Mouse (Mus musculus) NIH3T3 (cell line): ENCODE measurements at regions not wholly inside any gene's neighbourhood (a gene's known extent, or its start where the extent isn't known, plus 50 kb on each side); places are given as distances from the start of the nearest gene placed in this dataset.
"Not testable (repeated sequence)": the region's sequence is repeated elsewhere in the genome, so short reads cannot be mapped to it uniquely, and the experiment has no call there.

ENCODE experiments used
- DNase-seq: peaks from one replicate; pipeline ENCODE4 v3.0.0-alpha.2; 2012; ENCODE audit warnings: low read depth

DNA sequence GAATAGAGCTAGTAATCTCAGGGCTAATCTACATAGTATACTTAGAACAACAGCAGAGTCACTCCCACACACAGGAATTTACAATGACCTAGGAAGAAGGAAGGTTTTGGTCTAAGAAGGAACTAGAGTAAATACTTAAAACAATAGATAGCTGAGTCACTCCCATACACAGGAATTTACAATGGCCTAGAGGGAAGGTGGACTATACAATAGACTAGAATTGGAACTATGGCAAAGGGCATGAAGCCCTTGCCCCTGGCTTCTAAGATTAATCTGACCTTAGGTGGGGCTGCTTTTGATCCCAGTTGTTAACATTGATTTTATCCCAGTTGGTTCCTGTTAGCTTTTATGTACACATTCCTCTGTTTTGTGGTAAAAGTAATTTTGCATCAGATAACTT, 427.8 kb upstream of the Clint1 start:
- not testable (repeated sequence) for DNase-seq

DNA sequence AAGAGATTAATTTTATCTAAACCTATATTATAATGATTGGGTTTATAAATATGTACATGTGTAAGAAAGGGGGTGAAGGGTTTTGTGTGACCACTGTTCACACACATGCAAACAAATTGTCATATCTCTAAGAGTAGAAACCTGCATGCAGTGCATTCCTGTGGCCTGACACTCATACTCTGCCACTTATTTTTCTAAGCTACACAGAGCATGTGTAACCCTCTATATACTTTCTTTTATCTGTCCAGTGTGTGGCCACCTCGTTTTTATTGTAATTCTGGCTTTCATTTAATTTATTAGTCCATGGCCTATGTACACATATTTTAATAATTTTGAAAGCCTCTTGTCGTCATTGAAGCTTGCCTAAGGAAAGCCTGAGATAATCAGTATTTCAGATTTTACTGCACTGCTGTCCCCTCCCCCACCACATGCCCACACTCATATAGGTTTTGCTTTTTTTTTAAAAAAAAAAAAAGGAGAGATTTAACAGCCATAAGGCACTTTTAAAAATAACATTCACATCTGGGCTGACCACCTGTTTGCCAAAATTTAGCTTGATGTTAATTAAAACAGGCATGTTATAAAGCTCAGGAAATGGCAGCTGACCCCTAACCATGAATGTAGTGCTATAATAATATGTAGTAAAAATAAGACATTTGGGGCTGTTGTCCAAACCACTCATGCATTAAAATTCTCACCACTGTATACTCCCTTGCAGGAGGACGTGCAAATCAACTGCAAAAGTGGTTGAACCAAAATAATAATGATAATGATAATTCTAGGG, 410.7 kb upstream of the Clint1 start:
- DNase-seq: no peak

DNA sequence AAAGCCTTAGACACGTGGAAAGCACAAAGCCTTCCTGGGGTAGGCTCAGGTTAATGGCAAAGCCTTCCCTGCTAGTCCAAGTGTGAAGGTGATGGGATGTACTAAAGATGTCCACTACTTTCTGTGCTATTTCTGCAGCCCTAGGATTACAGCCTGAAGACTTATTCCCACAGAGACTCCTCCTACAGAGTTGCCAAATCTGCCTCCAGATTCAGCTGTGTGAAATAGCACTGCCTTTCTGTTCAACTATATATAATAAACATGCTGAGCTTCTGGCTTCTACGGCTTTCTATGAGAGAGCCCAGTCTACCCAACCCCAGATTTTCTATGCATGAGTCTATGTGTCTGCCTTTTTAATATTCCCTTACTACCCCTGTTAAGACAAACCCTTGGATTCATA, 405.3 kb upstream of the Clint1 start:
- no peak for DNase-seq

- no peak for DNase-seq
Measured at GRCm38 (mm10) chr11:45454234-45454633, 397.6 kb upstream of the Clint1 start.

GRCm38 (mm10) chr11:45454933-45455332, 396.9 kb upstream of the Clint1 start:
- DNase-seq: no peak

- DNase-seq: no peak
Measured at GRCm38 (mm10) chr11:45456724-45457123, 395.1 kb upstream of the Clint1 start.

- no peak for DNase-seq
Measured at GRCm38 (mm10) chr11:45457597-45457996, 394.3 kb upstream of the Clint1 start.

- no peak for DNase-seq
Measured at GRCm38 (mm10) chr11:45460000-45460792, 391.7 kb upstream of the Clint1 start.

DNA sequence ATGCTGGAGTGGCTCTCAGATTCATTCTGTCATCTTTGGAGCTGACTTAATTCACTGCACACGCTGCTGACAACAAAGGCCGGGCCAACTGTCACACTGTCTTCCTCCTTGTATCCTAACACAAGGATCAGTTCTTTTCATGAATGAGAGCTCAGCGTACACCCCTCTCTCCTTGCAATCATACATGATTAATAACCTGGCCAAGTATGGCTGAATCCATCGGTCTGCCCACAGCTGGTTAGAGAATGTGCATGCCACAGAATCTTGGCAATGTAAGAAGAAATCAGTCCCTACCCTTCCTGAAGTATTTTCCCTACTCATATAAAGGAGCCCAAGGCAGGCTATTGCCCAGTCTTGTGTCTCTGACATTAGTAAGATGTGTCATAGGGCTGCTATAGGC, 387.4 kb upstream of the Clint1 start:
- no peak for DNase-seq

DNA sequence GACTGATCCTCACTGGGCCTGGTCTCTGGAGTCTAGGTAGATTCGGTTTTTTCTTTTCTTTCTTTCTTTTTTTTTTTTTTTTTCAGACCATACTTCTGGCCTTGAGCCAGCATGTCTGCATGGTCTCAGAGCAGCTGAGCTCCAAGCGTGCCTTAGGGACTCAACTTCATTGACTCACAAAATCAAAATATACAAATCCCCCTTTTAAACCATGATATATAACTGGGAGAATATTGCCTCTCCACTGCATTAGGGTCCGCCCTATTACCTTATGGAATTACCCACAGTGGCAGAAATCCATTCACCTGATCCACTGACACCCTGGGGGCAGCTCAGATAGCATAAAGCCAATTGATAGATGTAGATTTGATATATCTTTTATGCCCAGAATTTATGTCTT, 385.5 kb upstream of the Clint1 start:
- DNase-seq: no peak

DNA sequence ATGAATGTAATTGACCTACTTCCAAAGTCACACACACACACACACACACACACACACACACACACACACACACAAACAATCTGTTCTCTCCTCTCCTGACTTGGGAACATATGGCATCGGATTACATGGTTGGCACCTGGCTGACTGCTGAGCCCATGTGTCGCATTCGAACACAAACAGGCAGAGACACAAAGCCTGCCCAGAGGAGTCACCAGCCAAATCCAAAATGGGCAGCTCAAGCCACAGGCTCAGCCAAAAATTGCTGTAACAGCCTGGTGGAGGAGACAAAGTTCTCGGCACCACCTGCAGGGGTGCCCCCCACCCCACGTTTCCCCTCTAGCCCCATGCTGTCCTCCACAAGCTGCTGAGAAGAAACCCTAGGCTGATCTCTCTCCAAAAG, 379.7 kb upstream of the Clint1 start:
- DNase-seq: no peak

DNA sequence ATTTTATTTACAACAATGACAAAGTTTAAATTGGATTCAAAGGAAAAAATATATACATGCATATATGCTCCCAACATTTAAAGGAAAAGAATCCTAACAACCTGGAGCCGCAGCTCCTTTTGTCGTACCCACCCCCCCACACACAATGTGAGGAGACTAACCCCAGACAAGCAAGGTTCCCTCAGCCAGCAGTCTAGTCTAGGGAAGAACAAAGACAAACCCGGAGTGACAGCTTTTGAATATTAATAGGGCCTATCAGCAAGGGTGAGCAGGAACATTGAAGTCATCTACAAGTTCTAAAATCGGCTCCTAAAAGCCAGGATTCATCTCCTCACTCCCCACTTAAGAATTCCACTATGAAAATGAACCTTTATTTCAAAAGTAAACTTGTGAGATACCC, 374.9 kb upstream of the Clint1 start:
- no peak for DNase-seq

- DNase-seq: no peak
Measured at GRCm38 (mm10) chr11:45485950-45486349, 365.9 kb upstream of the Clint1 start.

DNA sequence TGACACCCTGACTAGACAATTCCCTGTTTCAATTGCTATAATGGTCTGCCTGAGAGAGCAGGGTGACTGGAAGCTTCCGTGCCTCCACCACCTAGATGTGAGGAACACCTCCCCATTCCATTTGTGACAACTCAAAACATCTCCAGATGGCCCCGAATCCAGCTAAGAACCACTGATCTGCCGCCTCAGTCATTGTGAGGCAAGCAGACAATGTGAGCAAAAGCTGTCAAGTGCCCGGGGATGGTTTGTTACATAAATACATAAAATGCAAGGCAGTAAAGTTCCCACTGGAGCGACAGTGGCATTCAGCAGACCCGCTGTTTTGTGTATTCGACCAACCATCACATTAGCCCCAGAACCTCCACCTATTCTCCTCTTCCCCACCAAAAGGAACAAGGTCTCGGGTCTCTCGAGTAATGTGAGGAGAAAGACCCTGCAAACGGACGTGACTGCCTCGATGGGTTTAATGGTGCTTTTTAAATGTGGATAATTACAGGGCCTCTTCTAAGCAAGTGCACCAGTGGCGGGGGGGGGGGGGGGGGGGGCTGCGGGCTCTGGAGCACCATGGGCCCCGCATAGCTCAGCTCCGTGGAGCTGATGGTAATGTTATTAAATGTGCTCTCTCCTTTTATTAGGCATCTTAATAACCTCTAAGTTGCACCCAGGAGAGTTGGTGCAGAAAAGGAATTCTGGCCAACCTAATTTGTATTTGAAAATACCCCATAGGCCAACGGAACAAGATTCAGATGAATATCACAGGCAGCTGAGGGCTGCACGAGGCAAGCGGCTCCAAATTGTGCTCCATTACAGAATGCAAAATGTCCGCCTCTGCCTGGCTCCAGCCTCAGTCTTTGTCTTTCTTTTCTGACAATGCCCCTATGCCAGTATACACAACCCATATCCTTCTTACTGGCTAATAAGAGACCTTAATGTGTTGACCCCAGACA, 360.6 kb upstream of the Clint1 start:
- DNase-seq: no peak

DNA sequence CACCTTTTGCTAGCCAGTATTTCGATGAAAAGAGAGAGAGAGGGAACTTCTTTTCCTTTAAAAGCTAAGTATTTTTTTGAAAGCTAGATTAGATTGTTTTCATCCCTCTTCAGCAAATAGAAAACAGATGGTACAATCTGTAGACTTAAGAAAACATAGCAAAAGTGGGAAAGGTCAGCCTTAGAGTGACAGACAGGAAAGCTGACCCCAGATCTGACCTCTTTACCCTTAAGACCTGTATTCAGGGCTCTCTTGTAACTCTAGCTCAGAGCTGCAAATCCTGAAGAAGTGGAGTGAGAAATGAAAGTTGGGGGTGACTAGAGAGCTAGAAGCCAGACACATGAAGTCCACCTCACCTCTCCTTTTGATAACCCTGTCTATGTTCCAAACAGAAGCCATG, 356.6 kb upstream of the Clint1 start:
- no peak for DNase-seq

DNA sequence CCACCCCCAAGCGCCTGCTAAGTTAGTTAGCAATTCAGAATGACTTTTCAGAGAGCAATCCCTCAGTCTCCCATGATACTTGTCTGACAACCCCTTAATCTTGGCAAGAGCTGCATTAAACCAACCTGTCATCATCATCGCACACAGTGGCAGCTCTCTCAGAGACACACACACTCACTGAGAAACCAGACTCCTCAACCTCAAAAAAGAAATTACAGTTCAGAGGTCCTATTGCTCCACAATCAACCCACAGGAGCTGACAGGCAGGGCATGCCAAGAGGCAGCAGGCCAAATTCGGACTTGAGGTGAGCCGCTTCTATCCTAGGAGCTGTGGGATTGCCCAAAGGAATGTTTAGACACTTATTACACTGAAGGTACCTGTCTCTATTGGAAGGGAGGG, 343.3 kb upstream of the Clint1 start:
- DNase-seq: peak; percentile 18

- no peak for DNase-seq
Measured at GRCm38 (mm10) chr11:45509278-45509677, 342.6 kb upstream of the Clint1 start.

DNA sequence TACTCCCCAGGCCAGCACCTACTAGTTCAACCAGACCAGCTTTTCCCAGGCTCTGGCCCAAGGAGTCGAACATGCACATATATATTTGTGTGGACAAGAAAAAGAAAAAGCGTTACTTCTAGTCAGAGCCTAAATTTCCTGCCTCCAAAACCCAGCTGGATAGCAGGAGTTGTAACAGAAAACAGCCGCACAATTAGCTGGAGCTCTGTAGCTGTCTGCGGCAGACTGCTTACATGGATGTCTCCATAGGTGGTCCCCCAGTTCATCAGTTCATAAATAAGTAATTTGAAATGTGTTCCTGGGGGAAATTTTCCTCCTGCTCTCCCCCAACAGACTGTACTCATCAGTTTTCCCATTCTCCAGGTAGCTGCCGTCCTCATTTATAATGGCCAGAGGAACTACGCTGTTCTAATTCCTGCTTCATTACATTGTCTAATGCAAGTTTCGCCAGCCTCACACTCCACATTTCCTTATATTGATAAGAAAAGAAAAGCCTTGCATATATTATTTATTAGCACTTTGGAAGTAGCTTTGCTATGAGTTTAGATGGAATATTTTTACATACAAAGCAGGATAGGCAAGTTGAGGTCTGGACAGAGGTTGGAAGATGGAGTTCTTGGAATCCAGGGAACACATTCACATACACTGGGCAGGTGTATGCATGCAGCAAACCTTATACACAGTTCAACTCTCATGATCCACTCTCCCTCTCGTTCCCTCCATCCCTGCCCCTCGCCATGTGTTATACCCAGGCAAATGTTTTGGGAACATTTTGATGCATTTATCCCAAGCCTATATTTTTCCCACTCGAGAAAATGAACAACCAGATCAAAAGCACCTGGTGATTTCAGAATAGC, 337.2 kb upstream of the Clint1 start:
- DNase-seq: no peak

DNA sequence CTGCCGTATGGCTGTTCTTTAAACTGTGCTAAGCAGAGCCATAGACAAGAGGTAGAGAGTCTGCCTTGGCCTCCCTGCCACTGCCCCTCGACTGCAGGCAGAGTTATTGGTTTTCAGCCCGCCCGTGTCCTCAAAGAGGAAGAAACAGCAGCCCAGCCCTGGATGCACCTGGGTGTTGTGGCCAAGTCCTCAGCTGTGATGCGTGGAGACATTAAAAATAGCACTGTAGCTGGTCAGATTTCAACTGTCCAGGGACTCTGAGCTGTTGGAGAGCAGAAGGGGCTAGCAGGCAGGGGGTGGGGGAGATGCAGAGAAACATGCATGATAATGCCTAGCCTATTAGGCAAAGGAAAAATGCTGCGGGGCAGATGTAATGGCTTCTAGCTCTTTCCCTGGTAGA, 327.1 kb upstream of the Clint1 start:
- no peak for DNase-seq

- DNase-seq: no peak
Measured at GRCm38 (mm10) chr11:45531044-45531626, 320.7 kb upstream of the Clint1 start.
